Mouse (Mus musculus) stomach, postnatal 0 days (tissue): Measurements from ENCODE around the gene Ccnc.

Experiments used
- CTCF ChIP-seq: IDR thresholded peaks from 2 replicates; pipeline ENCODE4 v1.5.1; 2016; ENCODE audit warnings: antibody characterized with exemption, low read depth, mild to moderate bottlenecking, moderate library complexity
- EP300 ChIP-seq: optimal IDR thresholded peaks from 2 replicates; pipeline ENCODE3; 2016; ENCODE audit warnings: antibody characterized with exemption

- TF ChIP-seq CTCF: no peak
- no peak for TF ChIP-seq EP300
Observed at GRCm38 (mm10) chr4:21755123-21755789, 27.8 kb downstream of the Ccnc start.
